Mouse (Mus musculus): ENCODE data around the gene Setd5. TPM values are rescaled to one million over a fixed set of nuclear protein-coding genes. Genes with fewer than 3 reads are reported as not detected.

Gene Setd5
- polyA plus RNA-seq (2015; fragmentation: Nextera tagmentation; extraction: Ambion mirVana), result 45.4 and 48.3 TPM in 2 replicates

DNA sequence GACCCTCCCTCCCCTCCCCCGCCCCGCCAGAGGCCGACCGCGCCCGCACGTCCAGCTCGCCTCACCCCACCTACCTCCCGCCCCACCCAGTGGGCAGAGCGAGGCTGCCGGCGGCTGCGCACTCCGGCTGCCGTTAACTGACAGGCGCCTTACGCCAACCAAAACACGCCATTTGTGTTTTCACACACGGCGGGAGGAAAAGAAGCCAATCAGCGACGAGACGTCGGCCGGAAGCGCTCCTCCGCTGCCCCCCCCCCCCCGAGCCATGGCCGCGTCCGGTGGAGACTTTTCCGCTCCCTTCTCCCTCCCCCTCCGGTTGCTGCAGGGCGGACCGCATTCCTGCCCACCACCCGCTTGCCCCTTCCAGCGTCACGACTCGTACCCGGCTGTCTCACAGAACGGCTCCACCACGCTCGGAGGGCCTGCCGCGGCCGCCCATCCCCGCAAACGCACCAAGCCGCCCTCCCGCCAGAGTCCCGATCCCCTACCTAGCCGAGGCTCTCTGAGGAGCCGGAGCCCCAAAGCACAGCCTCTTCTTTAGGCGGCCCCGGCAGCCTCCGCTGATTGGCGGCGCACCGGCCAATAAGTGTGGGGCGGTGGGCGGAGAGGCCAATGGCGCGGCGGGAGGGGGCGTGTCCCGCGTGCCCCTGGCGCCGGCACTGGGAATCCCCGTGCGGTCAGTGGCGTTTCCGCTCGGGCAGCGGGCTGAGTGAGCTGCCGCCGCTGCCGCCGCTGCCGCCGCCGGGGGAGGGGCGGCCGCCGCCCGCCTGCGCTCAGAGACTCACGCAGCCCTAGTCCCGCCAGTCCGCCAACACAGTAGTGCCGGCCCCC, at the start of gene Setd5:
Gene Setd5, plus strand, starts transcription at position 680 of the 831 bp plus-strand sequence.
- Histone ChIP-seq H3K27ac (ENCODE audit: low read depth, low read length) (peak within 1 kb of the TSS; percentile 100), H3K9ac (ENCODE audit: low read depth, low read length) (peak within 1 kb of the TSS; percentile 99), H3K27me3 (replicated peaks; ENCODE audit: control insufficient read depth, insufficient read depth, low read length) (no peaks in the 10 kb centered on the region), H3K4me2 (ENCODE audit: low read length) (peak within 1 kb of the TSS; percentile 90), H3K4me1 (ENCODE audit: control insufficient read depth, insufficient read depth, low read depth, low read length) (peaks cover 28% of the 10 kb centered on the region), H3K9me3 (ENCODE audit: control insufficient read depth, low read length) (no peaks in the 10 kb centered on the region), H3K36me3 (ENCODE audit: control insufficient read depth, insufficient read depth, low read length) (no peaks in the 10 kb centered on the region), H3K4me3 (ENCODE audit: low read length) (peak within 1 kb of the TSS; percentile 89)
- peak; percentile 95 for ATAC-seq
- WGBS, result under 1% methylated on average over 71 of the region's 91 CpGs

- H3K4me1 ChIP-seq (ENCODE audit: control insufficient read depth, insufficient read depth, low read depth, low read length), result no peaks in the 10 kb centered on the region
- H3K27me3 ChIP-seq (replicated peaks; ENCODE audit: control insufficient read depth, insufficient read depth, low read length), result no peaks in the 10 kb centered on the region
- H3K4me3 ChIP-seq (ENCODE audit: low read length), result no peak overlapping the region
- no peak for ATAC-seq
- H3K36me3 ChIP-seq (ENCODE audit: control insufficient read depth, insufficient read depth, low read length), result no peaks in the 10 kb centered on the region
- no peak overlapping the region for H3K9ac ChIP-seq (ENCODE audit: low read depth, low read length)
- no peaks in the 10 kb centered on the region for H3K9me3 ChIP-seq (ENCODE audit: control insufficient read depth, low read length)
- no peak overlapping the region for H3K4me2 ChIP-seq (ENCODE audit: low read length)
- no peak overlapping the region for H3K27ac ChIP-seq (ENCODE audit: low read depth, low read length)
- 11% methylated on average over 2 of the region's 2 CpGs for WGBS
Measured at GRCm38 (mm10) chr6:113027446-113027845, 49.7 kb upstream of the Setd5 start.

GRCm38 (mm10) chr6:113029006-113029405, 48.2 kb upstream of the Setd5 start:
- Histone ChIP-seq H3K9ac (ENCODE audit: low read depth, low read length) (no peak overlapping the region), H3K36me3 (ENCODE audit: control insufficient read depth, insufficient read depth, low read length) (no peaks in the 10 kb centered on the region), H3K27me3 (replicated peaks; ENCODE audit: control insufficient read depth, insufficient read depth, low read length) (no peaks in the 10 kb centered on the region), H3K9me3 (ENCODE audit: control insufficient read depth, low read length) (no peaks in the 10 kb centered on the region), H3K27ac (ENCODE audit: low read depth, low read length) (no peak overlapping the region), H3K4me2 (ENCODE audit: low read length) (no peak overlapping the region), H3K4me3 (ENCODE audit: low read length) (no peak overlapping the region), H3K4me1 (ENCODE audit: control insufficient read depth, insufficient read depth, low read depth, low read length) (no peaks in the 10 kb centered on the region)
- ATAC-seq, result no peak
- 77% methylated on average over 3 of the region's 3 CpGs for WGBS

GRCm38 (mm10) chr6:113030553-113030952, 46.6 kb upstream of the Setd5 start:
- Histone ChIP-seq H3K27me3 (replicated peaks; ENCODE audit: control insufficient read depth, insufficient read depth, low read length) (no peaks in the 10 kb centered on the region), H3K9me3 (ENCODE audit: control insufficient read depth, low read length) (no peaks in the 10 kb centered on the region), H3K36me3 (ENCODE audit: control insufficient read depth, insufficient read depth, low read length) (no peaks in the 10 kb centered on the region), H3K27ac (ENCODE audit: low read depth, low read length) (no peak overlapping the region), H3K4me1 (ENCODE audit: control insufficient read depth, insufficient read depth, low read depth, low read length) (no peaks in the 10 kb centered on the region), H3K4me3 (ENCODE audit: low read length) (no peak overlapping the region), H3K4me2 (ENCODE audit: low read length) (no peak overlapping the region), H3K9ac (ENCODE audit: low read depth, low read length) (no peak overlapping the region)
- ATAC-seq, result no peak
- WGBS, result 76% methylated on average over 3 of the region's 3 CpGs

DNA sequence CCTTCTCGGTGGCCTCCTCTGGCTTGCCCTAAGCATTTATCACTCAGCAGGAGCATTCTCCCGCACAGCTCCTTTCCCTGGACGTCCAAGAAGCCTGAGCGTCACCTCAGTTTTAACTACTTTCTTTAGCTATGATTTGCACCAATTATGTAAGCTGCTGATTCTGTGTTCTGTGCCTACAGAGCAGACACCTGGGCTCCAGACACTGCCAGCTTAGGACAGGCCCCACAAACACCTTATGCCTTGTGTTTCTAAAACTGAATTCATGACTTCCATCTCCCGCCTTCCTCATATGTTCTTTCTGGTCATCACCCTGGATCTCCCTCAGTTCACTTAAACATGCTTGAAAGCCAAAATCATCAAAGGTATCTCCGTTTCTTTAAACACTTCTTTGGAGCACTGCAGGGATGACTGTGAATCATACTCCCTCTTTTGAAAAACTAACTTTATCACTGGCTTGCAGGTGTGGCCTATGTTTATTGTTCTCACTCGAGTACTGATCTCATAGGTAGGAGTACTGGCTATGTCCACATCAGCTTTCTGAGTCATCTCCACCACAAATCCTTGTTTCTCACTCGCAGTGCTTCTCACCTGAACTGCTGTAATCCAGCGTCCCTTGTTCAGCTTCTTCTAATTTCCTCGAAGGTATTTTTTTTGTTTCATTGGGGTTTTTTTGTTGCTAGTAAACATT, 46.0 kb upstream of the Setd5 start:
- 80% methylated on average over 10 of the region's 10 CpGs for WGBS
- ATAC-seq, result no peak
- Histone ChIP-seq H3K27ac (ENCODE audit: low read depth, low read length) (no peak overlapping the region), H3K9ac (ENCODE audit: low read depth, low read length) (no peak overlapping the region), H3K27me3 (replicated peaks; ENCODE audit: control insufficient read depth, insufficient read depth, low read length) (no peaks in the 10 kb centered on the region), H3K4me1 (ENCODE audit: control insufficient read depth, insufficient read depth, low read depth, low read length) (no peaks in the 10 kb centered on the region), H3K9me3 (ENCODE audit: control insufficient read depth, low read length) (no peaks in the 10 kb centered on the region), H3K4me2 (ENCODE audit: low read length) (no peak overlapping the region), H3K36me3 (ENCODE audit: control insufficient read depth, insufficient read depth, low read length) (no peaks in the 10 kb centered on the region), H3K4me3 (ENCODE audit: low read length) (no peak overlapping the region)

- ATAC-seq, result no peak
- Histone ChIP-seq H3K27me3 (replicated peaks; ENCODE audit: control insufficient read depth, insufficient read depth, low read length) (no peaks in the 10 kb centered on the region), H3K4me1 (ENCODE audit: control insufficient read depth, insufficient read depth, low read depth, low read length) (no peaks in the 10 kb centered on the region), H3K9me3 (ENCODE audit: control insufficient read depth, low read length) (no peaks in the 10 kb centered on the region), H3K4me3 (ENCODE audit: low read length) (no peak overlapping the region), H3K4me2 (ENCODE audit: low read length) (no peak overlapping the region), H3K9ac (ENCODE audit: low read depth, low read length) (no peak overlapping the region), H3K27ac (ENCODE audit: low read depth, low read length) (no peak overlapping the region), H3K36me3 (ENCODE audit: control insufficient read depth, insufficient read depth, low read length) (no peaks in the 10 kb centered on the region)
- WGBS, result 76% methylated on average over 3 of the region's 3 CpGs
Measured at GRCm38 (mm10) chr6:113032121-113032520, 45.0 kb upstream of the Setd5 start.

GRCm38 (mm10) chr6:113033185-113033584, 44.0 kb upstream of the Setd5 start:
- Histone ChIP-seq H3K9me3 (ENCODE audit: control insufficient read depth, low read length) (no peaks in the 10 kb centered on the region), H3K9ac (ENCODE audit: low read depth, low read length) (no peak overlapping the region), H3K27ac (ENCODE audit: low read depth, low read length) (no peak overlapping the region), H3K27me3 (replicated peaks; ENCODE audit: control insufficient read depth, insufficient read depth, low read length) (no peaks in the 10 kb centered on the region), H3K36me3 (ENCODE audit: control insufficient read depth, insufficient read depth, low read length) (no peaks in the 10 kb centered on the region), H3K4me1 (ENCODE audit: control insufficient read depth, insufficient read depth, low read depth, low read length) (peaks cover 2% of the 10 kb centered on the region; the same call in 1 of the 2 replicates), H3K4me2 (ENCODE audit: low read length) (no peak overlapping the region), H3K4me3 (ENCODE audit: low read length) (no peak overlapping the region)
- ATAC-seq, result no peak
- 87% methylated on average over 2 of the region's 2 CpGs for WGBS

DNA sequence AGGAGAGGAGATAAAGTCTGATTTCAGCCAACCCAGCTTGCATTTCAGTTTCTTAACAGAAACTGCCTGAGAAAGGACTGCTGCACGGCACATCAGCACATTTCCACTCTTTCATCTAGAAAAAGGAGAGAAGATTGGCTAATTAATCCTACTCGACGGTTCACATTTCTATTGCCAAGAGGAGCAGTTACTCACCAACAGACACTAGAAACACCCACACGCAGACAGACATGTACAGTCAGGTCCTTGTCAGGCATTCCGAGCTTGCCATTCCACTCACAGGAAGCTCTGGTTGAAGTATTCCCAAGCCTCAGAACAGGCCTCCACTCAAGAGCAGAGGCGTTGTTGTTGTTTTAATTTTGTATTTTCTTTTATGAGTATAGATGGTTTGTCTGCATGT, 42.7 kb upstream of the Setd5 start:
- Histone ChIP-seq H3K27me3 (replicated peaks; ENCODE audit: control insufficient read depth, insufficient read depth, low read length) (no peaks in the 10 kb centered on the region), H3K36me3 (ENCODE audit: control insufficient read depth, insufficient read depth, low read length) (no peaks in the 10 kb centered on the region), H3K4me2 (ENCODE audit: low read length) (no peak overlapping the region), H3K4me1 (ENCODE audit: control insufficient read depth, insufficient read depth, low read depth, low read length) (peaks cover 6% of the 10 kb centered on the region), H3K4me3 (ENCODE audit: low read length) (no peak overlapping the region), H3K27ac (ENCODE audit: low read depth, low read length) (no peak overlapping the region), H3K9ac (ENCODE audit: low read depth, low read length) (no peak overlapping the region), H3K9me3 (ENCODE audit: control insufficient read depth, low read length) (no peaks in the 10 kb centered on the region)
- WGBS, result 84% methylated on average over 6 of the region's 6 CpGs
- no peak for ATAC-seq

GRCm38 (mm10) chr6:113036463-113037175, 40.5 kb upstream of the Setd5 start:
- no peak overlapping the region for H3K4me2 ChIP-seq (ENCODE audit: low read length)
- no peaks in the 10 kb centered on the region for H3K36me3 ChIP-seq (ENCODE audit: control insufficient read depth, insufficient read depth, low read length)
- no peak overlapping the region for H3K9ac ChIP-seq (ENCODE audit: low read depth, low read length)
- H3K27me3 ChIP-seq (replicated peaks; ENCODE audit: control insufficient read depth, insufficient read depth, low read length), result no peaks in the 10 kb centered on the region
- no peak overlapping the region for H3K4me3 ChIP-seq (ENCODE audit: low read length)
- no peak for ATAC-seq
- no peaks in the 10 kb centered on the region for H3K9me3 ChIP-seq (ENCODE audit: control insufficient read depth, low read length)
- H3K4me1 ChIP-seq (ENCODE audit: control insufficient read depth, insufficient read depth, low read depth, low read length), result peaks cover 6% of the 10 kb centered on the region
- 65% methylated on average over 4 of the region's 4 CpGs for WGBS
- no peak overlapping the region for H3K27ac ChIP-seq (ENCODE audit: low read depth, low read length)

Data from hindbrain, embryonic 16.5 days (tissue).